Mouse (Mus musculus) embryonic fibroblast, embryonic 13.5 days (primary cell): ENCODE results near the gene Ggta1. TPM values are rescaled to one million over a fixed set of nuclear protein-coding genes. Genes with fewer than 3 reads are reported as not detected.

ENCODE experiments used
- H3K27ac ChIP-seq: 2 replicates; pipeline ENCODE4 v1.5.1; 2012; ENCODE audit warnings: low read length, control low read depth, inconsistent platforms; ENCODE audit not compliant: insufficient read depth
- H3K4me1 ChIP-seq: 2 replicates; pipeline ENCODE4 v1.6.1; 2011; ENCODE audit warnings: low read length; ENCODE audit not compliant: control insufficient read depth, insufficient read depth
- H3K4me3 ChIP-seq: 2 replicates; pipeline ENCODE4 v1.5.1; 2011; ENCODE audit warnings: mild to moderate bottlenecking, control low read depth, low read length; ENCODE audit not compliant: insufficient read depth
- CTCF ChIP-seq: IDR thresholded peaks from 2 replicates; pipeline ENCODE4 v1.5.1; 2011; ENCODE audit warnings: mild to moderate bottlenecking, control low read depth, low read length, moderate library complexity, borderline replicate concordance; ENCODE audit not compliant: insufficient read depth
- POLR2A ChIP-seq: IDR thresholded peaks from 2 replicates; pipeline ENCODE4 v1.6.1; 2011; ENCODE audit warnings: low read depth, mild to moderate bottlenecking, control low read depth, low read length, moderate library complexity
- polyA plus RNA-seq: library from polyadenylated mRNA; stranded (reverse); fragments of >200 nt; gene quantifications from 2 replicates; pipeline ENCODE4 v1.2.4, GENCODE M21; 2011; ENCODE audit warnings: low read depth; ENCODE audit not compliant: missing spikeins, insufficient read length

Ggta1 gene
- polyA plus RNA-seq, 1 experiment = 58.5 TPM

DNA sequence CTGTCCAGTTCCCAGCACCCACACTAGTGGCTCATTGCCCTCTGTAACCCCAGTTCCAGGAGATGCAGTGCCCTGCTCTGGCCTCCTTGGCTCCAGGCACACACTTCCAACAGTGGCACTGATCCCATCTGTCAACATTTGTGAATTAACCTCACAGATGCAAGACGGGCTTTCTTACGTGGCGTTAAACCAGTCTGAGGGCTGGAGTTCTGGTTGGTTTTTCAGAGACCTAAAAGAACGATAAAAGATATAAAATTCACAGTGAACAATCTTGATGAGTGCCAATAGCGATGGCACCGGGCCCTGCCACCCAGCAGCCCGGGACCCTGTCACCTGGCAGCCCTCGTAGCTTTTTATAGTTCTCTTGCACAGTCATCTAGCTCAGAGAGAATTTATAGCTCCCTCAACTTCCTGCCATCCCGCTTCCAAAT lies 77.6 kb downstream of the Ggta1 start:
- no peak overlapping the region for H3K27ac ChIP-seq
- TF ChIP-seq POLR2A = no peak
- no peak for TF ChIP-seq CTCF
- no peak overlapping the region for H3K4me3 ChIP-seq
- H3K4me1 ChIP-seq = no peaks in the 10 kb centered on the region

DNA sequence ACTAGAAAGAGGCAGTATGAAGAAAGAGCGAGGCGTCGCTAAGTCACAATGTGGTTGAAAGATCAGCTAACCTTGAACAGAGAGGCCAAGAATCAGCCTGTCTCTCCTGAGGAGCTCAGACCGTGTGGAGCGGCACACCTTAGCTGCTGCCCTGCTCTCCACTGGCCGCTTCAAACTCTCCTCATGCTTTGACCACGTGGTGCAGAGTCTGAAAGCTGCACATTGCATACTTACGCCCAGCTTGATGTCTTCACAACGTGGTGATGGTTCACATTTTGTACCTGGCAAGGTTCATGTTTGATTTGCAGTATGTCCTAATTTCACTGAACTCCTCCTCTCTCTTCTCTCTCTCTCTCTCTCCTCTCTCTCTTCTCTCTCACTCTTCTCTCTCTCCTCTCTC lies 83.7 kb downstream of the Ggta1 start:
- TF ChIP-seq POLR2A = no peak
- TF ChIP-seq CTCF = no peak
- no peak overlapping the region for H3K4me3 ChIP-seq
- no peak overlapping the region for H3K27ac ChIP-seq
- peaks cover 2% of the 10 kb centered on the region; the same call in 1 of the 2 replicates for H3K4me1 ChIP-seq

DNA sequence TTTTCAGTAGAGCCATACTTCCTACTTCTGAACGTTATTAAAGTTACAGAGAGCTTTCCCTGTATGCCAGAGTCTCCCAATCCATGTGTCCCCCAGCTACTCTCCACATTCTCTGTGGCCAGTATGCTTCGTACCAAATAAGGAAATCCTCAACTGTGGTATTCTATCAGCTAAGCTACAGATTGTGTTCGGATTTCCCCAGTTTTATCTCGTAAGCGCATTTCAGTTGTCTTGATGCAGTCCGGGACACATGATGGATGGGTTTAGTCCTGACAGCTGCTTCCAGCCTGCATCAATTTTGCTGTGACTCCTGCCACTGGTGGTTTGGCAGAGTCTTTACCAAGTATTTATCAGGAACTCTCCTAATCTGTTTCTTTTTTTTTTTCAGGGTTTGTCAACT lies 85.4 kb downstream of the Ggta1 start:
- Histone ChIP-seq H3K4me3 (no peak overlapping the region), H3K4me1 (peaks cover 2% of the 10 kb centered on the region; the same call in 1 of the 2 replicates)
- TF ChIP-seq CTCF = no peak
- no peak for TF ChIP-seq POLR2A

DNA sequence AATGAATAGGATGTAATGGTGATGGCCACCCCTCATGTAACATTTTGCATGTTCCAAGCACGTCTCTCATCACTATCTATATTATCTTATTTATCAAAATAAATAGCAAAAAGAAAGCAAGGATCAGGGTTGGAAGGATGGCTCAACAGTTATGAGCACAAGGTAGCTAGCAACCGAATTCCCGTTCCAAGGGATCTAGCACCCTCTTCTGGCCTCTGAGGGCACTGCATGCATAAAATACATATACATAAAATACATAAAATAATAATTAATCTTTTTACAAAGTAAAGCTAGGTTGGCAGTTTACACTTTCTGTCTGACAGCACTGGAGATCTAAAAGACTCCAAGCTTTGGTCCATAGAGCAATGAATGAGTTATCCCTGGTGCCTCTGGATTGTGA lies 90.0 kb downstream of the Ggta1 start:
- TF ChIP-seq CTCF = peak; percentile 44; the same call in 1 of the 2 replicates
- no peak for TF ChIP-seq POLR2A
- no peak overlapping the region for H3K4me3 ChIP-seq
- H3K27ac ChIP-seq = no peak overlapping the region
- H3K4me1 ChIP-seq = peaks cover 2% of the 10 kb centered on the region; the same call in 1 of the 2 replicates

More for the DNA sequence above, 85.4 kb downstream of the Ggta1 start:
- no peak overlapping the region for H3K27ac ChIP-seq

DNA sequence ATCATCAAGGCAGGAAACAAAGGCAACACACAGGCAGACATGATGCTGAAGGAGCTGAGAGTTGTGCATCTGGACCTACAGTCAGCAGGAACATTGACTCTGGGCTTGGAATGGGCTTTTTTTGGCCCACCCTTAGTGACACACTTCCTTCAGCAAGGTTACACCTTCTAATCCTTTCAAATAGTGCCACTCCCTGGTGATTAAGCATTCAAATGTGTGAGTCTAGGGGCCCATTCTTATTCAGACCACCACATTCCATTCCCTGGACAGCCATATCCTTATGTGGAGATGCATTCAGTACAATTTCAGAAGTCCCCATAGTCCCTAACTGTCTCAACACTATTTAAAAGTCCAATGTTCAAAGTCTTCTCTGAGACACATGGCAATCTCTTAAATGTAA lies 92.3 kb downstream of the Ggta1 start:
- H3K4me1 ChIP-seq = no peaks in the 10 kb centered on the region
- TF ChIP-seq CTCF (no peak), POLR2A (no peak)
- no peak overlapping the region for H3K27ac ChIP-seq
- no peak overlapping the region for H3K4me3 ChIP-seq

DNA sequence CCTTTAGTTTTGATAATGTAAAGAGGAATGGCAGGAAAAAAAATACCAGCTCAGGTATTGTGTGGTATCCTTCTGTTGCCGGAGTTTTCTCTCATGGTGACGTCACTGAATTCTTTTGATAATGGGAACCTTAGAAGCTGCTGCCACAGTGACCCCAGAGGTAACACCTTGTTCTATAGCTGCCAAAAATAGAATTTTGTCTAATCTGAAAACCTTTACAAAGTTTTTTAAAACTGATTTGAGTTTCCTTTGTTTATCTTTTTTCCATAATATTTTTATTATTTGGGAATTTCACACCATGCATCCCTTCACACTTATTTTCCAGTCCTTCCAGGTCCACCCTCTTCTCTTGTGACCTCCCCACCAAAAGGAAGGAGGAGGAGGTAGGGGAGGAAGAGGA lies 95.4 kb downstream of the Ggta1 start, which contains the start of gene 4930568D16Rik:
Gene 4930568D16Rik (minus strand): TSS at position 101 of the 400 bp plus-strand sequence.
- H3K27ac ChIP-seq = no peak within 1 kb of the TSS
- TF ChIP-seq CTCF (no peak), POLR2A (no peak)
- H3K4me3 ChIP-seq = no peak within 1 kb of the TSS
- no peaks in the 10 kb centered on the region for H3K4me1 ChIP-seq

Other genes starting within 250 kb of the Ggta1 start
- gene Gsn, start 206.9 kb downstream of the Ggta1 start, polyA plus RNA-seq = 451 and 719 TPM in 2 replicates
- gene Stom, start 126.3 kb downstream of the Ggta1 start, polyA plus RNA-seq = 36.2 and 45.4 TPM in 2 replicates
- not detected in 2 replicates for gene 4930568D16Rik, start 95.5 kb downstream of the Ggta1 start, polyA plus RNA-seq
- gene 4930402F06Rik, start 66.1 kb downstream of the Ggta1 start, polyA plus RNA-seq = not detected in 2 replicates
- gene Dab2ip, start 95.0 kb upstream of the Ggta1 start, polyA plus RNA-seq = 29.7 and 38.7 TPM in 2 replicates